Mouse (Mus musculus) forebrain, embryonic 15.5 days (tissue): Measurements from ENCODE around the gene Serping1. TPM values are rescaled to one million over a fixed set of nuclear protein-coding genes. Genes with fewer than 3 reads are reported as not detected.
A peak's percentile ranks its signal among the peaks of the same experiment; 100 is the strongest.
"Not testable (repeated sequence)": the region's sequence is repeated elsewhere in the genome, so short reads cannot be mapped to it uniquely, and the experiment has no call there.

Experiments
- ATAC-seq: fragments of 200-750 bp; cut with Nextera tagmentation; replicated peaks from 2 replicates; pipeline ENCODE4 v1.8.0; 2017; ENCODE audit warnings: mild to moderate bottlenecking, moderate TSS enrichment, moderate library complexity
- H3K27ac ChIP-seq: fragments of 300-500 bp; sonication (generic); replicated peaks from 2 replicates; pipeline ENCODE4 v1.5.1; 2015; ENCODE audit warnings: mild to moderate bottlenecking, inconsistent platforms
- H3K27me3 ChIP-seq: fragments of 300-500 bp; sonication (generic); 2 replicates; pipeline ENCODE4 v1.6.1; 2015; ENCODE audit warnings: inconsistent platforms
- H3K36me3 ChIP-seq: fragments of 300-500 bp; sonication (generic); 2 replicates; pipeline ENCODE4 v1.6.1; 2015; ENCODE audit warnings: mild to moderate bottlenecking, inconsistent platforms
- H3K4me1 ChIP-seq: fragments of 300-500 bp; sonication (generic); 2 replicates; pipeline ENCODE4 v1.6.1; 2015; ENCODE audit warnings: inconsistent platforms
- H3K4me2 ChIP-seq: fragments of 300-500 bp; sonication (generic); replicated peaks from 2 replicates; pipeline ENCODE4 v1.6.1; 2015; ENCODE audit warnings: mild to moderate bottlenecking, inconsistent platforms
- H3K4me3 ChIP-seq: fragments of 300-500 bp; sonication (generic); 2 replicates; pipeline ENCODE4 v1.5.1; 2015; ENCODE audit warnings: mild to moderate bottlenecking, inconsistent platforms
- H3K9ac ChIP-seq: fragments of 300-500 bp; sonication (generic); replicated peaks from 2 replicates; pipeline ENCODE4 v1.6.1; 2015; ENCODE audit warnings: mild to moderate bottlenecking, inconsistent platforms
- H3K9me3 ChIP-seq: fragments of 300-500 bp; sonication (generic); 2 replicates; pipeline ENCODE4 v1.6.1; 2016; ENCODE audit warnings: inconsistent platforms
- WGBS: fragments of 180-500 bp; shearing (Covaris S2); methylation state at CpG from one replicate; pipeline ENCODE4 v1.1.7; 2015; ENCODE audit warnings: mixed read lengths; 5-methylcytosine and 5-hydroxymethylcytosine counted together
- polyA plus RNA-seq: library from polyadenylated mRNA; unstranded; fragments of >200 nt; fragmentation: Nextera tagmentation; extraction: Ambion mirVana; gene quantifications from 2 replicates; pipeline ENCODE4 v1.2.1, GENCODE M21; 2015

Gene Serping1
- polyA plus RNA-seq, result 21.7 and 25.4 TPM in 2 replicates

DNA sequence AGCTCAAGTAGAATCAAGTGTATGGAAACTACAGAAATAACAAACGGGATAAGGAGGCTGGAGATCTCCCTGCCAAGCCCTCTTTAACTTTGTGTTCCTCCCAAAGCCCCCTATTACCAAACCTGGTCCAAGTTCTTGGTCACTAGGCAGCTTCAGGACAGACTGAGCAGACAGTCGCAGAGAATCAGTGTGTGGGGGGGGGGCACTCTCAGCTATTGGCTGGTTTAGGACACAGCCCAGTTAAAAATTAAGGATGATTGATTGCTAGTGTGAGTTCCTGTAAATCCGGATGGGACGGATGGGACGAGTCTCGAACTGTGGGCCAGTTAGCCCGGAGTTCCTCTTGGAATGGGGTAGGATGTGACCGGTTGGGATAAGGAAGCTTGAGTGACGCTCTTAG lies at the start of gene Serping1:
TSS of gene Serping1 (minus strand) at position 204 of the 400 bp plus-strand sequence.
- peak within 1 kb of the TSS; percentile 73 for H3K27ac ChIP-seq
- H3K4me3 ChIP-seq, result peak within 1 kb of the TSS; percentile 27
- H3K4me2 ChIP-seq, result peak within 1 kb of the TSS; percentile 44
- H3K9me3 ChIP-seq, result no peaks in the 10 kb centered on the region
- peak; percentile 44; the same call in 1 of the 2 replicates for ATAC-seq
- H3K4me1 ChIP-seq, result peaks cover 10% of the 10 kb centered on the region
- no peaks in the 10 kb centered on the region for H3K36me3 ChIP-seq
- no peaks in the 10 kb centered on the region for H3K27me3 ChIP-seq
- peak within 1 kb of the TSS; percentile 31 for H3K9ac ChIP-seq
- 64% methylated on average over 9 of the region's 9 CpGs for WGBS

DNA sequence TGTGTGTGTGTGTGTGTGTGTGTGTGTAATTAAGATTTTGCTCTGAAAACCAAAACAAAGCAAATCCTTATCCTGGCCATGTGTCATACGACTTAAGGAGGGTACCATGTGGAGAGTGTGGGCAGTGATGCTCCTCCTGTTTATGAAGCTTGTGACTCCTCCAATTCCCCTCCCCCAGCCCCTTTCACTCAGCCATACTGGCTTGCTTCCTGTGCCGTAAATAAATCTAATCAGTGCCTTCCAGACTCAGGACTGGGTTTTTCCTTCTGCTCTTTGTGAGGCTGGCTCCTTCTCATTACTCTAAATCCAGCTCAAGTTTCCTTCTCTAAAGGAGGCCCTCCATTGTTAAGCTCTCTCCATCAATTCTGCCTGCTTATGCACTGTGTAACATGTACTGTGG lies 48.0 kb upstream of the Serping1 start:
- peaks cover 12% of the 10 kb centered on the region for H3K4me1 ChIP-seq
- WGBS, result 48% methylated on average over 2 of the region's 2 CpGs
- H3K9me3 ChIP-seq, result no peaks in the 10 kb centered on the region

DNA sequence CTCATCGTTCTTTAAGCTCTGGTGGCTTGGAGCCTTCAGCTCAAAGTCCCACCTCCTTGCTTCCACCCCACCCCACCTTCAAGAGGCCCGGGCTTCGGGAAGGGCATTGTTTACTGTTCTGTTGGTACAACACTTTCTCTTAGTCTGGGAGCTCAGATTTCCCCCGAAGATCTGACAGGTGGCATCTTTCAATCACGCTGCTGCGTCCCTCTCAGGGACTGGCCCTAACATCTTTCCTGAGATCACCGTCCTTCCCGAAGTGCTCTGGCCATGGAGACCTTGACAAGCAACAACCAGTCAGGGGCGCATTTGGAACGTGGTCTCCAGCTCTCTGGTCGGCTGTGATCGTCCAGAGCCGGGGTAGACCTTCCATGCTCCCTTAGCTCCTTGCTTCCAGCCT lies 47.3 kb upstream of the Serping1 start, which contains the start of gene Smtnl1:
TSS of gene Smtnl1 (minus strand) at position 101 of the 400 bp plus-strand sequence.
- 71% methylated on average over 13 of the region's 13 CpGs for WGBS

More for the DNA sequence above, 48.0 kb upstream of the Serping1 start:
- H3K27ac ChIP-seq, result no peak overlapping the region
- H3K4me3 ChIP-seq, result no peak overlapping the region
- H3K27me3 ChIP-seq, result no peaks in the 10 kb centered on the region
- no peak for ATAC-seq
- no peak overlapping the region for H3K9ac ChIP-seq
- H3K4me2 ChIP-seq, result no peak overlapping the region
- no peaks in the 10 kb centered on the region for H3K36me3 ChIP-seq

DNA sequence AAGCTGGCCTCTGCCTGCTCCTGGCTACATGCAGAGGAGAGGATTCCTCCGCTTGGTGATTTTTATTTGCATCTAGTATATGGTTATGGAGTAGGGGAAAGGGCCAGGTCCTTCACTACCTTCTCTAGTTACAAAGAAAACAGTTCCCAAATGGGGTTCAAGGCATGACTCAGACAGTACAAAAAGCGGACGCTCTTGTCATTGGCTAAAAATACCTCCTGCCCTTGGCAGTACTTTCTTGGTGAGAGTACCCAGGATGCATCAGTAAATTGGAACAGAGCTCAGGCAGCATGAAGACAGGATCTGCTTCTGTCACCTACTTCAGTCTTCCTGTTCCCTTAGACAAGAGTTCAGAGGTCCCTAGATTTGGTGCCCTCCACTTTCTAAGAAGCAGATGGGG lies 44.6 kb upstream of the Serping1 start:
- Histone ChIP-seq H3K9me3 (no peaks in the 10 kb centered on the region), H3K36me3 (no peaks in the 10 kb centered on the region), H3K4me2 (no peak overlapping the region), H3K9ac (no peak overlapping the region), H3K4me1 (no peaks in the 10 kb centered on the region), H3K4me3 (no peak overlapping the region), H3K27me3 (no peaks in the 10 kb centered on the region), H3K27ac (no peak overlapping the region)
- WGBS, result 73% methylated on average over 3 of the region's 3 CpGs
- no peak for ATAC-seq

More for the DNA sequence above, 47.3 kb upstream of the Serping1 start, which contains the start of gene Smtnl1:
- no peak for ATAC-seq
- Histone ChIP-seq H3K27me3 (no peaks in the 10 kb centered on the region), H3K27ac (no peak within 1 kb of the TSS), H3K9ac (no peak within 1 kb of the TSS), H3K9me3 (no peaks in the 10 kb centered on the region), H3K4me1 (peaks cover 6% of the 10 kb centered on the region), H3K4me3 (no peak within 1 kb of the TSS), H3K4me2 (no peak within 1 kb of the TSS), H3K36me3 (no peaks in the 10 kb centered on the region)

DNA sequence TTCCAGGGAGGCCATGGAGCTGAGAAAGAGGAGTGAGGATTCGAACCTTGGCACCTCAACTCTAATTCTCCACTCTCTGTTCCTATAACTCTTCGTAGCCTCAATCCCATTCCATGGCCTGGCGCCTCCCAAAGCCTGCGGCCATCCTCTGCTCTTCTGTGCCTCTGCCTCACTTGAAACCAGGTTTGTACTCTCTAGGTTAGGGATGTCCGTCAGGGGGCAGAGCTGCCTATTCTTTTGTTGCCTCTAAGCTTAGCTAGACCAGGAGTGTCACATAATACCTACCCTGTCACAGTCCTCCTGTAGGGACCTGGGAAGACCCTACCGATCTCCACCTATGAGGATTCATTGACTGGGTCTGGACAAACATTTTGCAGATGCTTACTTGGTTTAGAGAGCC lies 37.4 kb upstream of the Serping1 start:
- H3K9ac ChIP-seq, result no peak overlapping the region
- no peaks in the 10 kb centered on the region for H3K9me3 ChIP-seq
- H3K4me3 ChIP-seq, result no peak overlapping the region
- H3K4me2 ChIP-seq, result no peak overlapping the region
- no peaks in the 10 kb centered on the region for H3K36me3 ChIP-seq
- H3K4me1 ChIP-seq, result peaks cover 5% of the 10 kb centered on the region
- WGBS, result 79% methylated on average over 6 of the region's 6 CpGs
- H3K27ac ChIP-seq, result no peak overlapping the region
- no peak for ATAC-seq
- H3K27me3 ChIP-seq, result no peaks in the 10 kb centered on the region

DNA sequence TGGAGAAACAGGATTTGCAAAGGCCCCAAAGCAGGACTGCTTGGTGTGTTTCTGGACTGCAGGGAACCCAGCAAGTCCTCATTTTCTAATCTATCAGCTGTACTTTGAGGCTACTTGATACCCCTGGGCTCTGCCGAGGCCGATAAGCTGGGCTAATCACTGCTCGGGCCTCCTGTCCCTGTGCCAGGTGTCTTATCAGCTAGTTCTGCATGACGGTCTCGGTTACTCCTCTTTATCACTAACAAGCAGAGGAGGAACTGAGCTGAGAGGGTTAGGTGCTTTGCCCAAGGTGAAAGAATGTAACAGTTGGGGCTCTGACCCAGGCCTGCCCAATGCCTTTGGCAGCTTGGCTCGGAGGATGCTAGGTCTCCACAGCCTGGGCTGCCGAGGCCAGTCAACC lies 36.6 kb upstream of the Serping1 start:
- H3K9ac ChIP-seq, result no peak overlapping the region
- peaks cover 5% of the 10 kb centered on the region for H3K4me1 ChIP-seq
- no peaks in the 10 kb centered on the region for H3K27me3 ChIP-seq
- H3K9me3 ChIP-seq, result no peaks in the 10 kb centered on the region
- no peak overlapping the region for H3K4me2 ChIP-seq
- no peaks in the 10 kb centered on the region for H3K36me3 ChIP-seq
- no peak for ATAC-seq
- H3K27ac ChIP-seq, result no peak overlapping the region
- 89% methylated on average over 7 of the region's 7 CpGs for WGBS
- no peak overlapping the region for H3K4me3 ChIP-seq

DNA sequence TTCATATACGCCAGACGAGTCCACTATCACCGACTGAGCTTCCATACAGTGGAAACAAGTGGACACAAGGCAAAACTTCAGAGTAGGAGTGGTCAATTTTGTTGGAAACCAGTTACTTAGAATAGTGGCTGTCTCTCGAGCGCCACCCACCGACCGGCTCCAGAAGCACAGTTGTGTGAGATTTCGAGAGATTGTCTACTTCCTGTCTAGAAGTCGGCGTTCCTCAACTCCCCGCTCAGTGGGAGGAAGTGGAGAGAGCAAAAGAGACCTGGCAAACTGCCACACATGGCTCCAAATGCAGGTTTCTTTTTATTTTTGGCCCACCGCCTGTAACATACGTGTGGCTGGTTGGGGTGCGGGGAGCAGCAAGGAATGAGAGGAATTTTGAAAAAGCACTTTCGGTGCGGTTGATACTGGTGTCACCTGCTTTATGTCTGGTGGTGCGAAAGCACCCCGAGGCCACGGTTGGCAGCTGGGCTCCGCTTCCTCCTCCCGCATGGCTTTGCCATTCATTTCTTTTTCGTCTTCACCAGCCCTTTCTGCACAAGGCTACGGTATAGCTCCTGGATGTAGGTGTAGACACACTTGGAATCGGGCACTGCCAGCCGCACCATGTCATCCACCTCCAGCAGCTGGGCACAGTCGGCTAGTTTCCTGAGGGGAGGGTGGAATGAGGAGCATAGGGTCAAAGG lies 35.8 kb upstream of the Serping1 start:
- Histone ChIP-seq H3K4me1 (peaks cover 5% of the 10 kb centered on the region), H3K9me3 (no peaks in the 10 kb centered on the region), H3K4me2 (peak overlapping the region; percentile 45), H3K27ac (no peak overlapping the region), H3K4me3 (peak overlapping the region; percentile 22), H3K9ac (0 out of 2 replicates have a peak overlapping the region, but pooled peaks have one; percentile 4), H3K36me3 (no peaks in the 10 kb centered on the region), H3K27me3 (no peaks in the 10 kb centered on the region)
- ATAC-seq, result peak; percentile 68
- WGBS, result 37% methylated on average over 26 of the region's 26 CpGs

DNA sequence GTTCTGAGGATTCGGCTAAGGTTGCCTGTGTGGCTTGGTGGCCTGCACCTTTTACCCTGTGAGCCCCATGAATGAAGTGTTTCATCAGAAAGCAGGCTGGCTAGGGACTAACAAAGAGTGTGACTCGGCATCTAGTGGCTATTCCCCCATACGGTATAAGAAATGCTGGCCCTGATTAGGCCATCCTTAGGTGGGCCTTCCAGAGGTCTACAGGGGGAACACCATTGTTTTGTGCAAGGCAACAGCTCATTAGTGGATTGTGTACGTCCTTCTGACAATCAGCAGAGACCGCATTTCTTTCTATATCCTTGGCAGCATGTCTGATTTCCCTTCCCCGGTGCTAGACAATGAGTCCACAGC lies 35.3 kb upstream of the Serping1 start:
- peaks cover 5% of the 10 kb centered on the region for H3K4me1 ChIP-seq
- no peaks in the 10 kb centered on the region for H3K27me3 ChIP-seq
- no peak overlapping the region; the same call in 1 of the 2 replicates for H3K4me2 ChIP-seq
- H3K27ac ChIP-seq, result no peak overlapping the region
- WGBS, result 51% methylated on average over 6 of the region's 6 CpGs
- ATAC-seq, result peak; percentile 55; the same call in 1 of the 2 replicates
- no peak overlapping the region for H3K9ac ChIP-seq
- H3K9me3 ChIP-seq, result no peaks in the 10 kb centered on the region
- H3K36me3 ChIP-seq, result no peaks in the 10 kb centered on the region
- H3K4me3 ChIP-seq, result no peak overlapping the region

DNA sequence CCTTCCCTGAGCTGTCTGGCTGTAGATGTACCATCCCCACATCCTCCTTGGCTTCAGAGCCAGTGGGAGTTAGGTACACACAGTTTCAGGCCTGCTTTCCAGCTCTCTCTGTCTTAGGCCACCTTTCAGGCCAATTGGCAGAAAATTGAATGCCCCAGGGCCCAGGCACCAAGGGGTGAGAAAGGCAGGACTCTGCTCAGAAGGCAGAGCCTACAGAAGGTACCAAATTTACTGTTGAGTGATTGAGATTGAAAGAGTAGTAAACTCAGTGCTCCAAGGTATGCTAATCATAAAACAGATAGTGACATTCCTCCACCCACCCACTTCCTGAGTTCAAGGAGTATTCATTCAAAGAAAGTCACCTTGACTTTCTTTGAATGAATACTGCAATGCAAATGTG lies 34.1 kb upstream of the Serping1 start:
- no peaks in the 10 kb centered on the region for H3K27me3 ChIP-seq
- no peak for ATAC-seq

DNA sequence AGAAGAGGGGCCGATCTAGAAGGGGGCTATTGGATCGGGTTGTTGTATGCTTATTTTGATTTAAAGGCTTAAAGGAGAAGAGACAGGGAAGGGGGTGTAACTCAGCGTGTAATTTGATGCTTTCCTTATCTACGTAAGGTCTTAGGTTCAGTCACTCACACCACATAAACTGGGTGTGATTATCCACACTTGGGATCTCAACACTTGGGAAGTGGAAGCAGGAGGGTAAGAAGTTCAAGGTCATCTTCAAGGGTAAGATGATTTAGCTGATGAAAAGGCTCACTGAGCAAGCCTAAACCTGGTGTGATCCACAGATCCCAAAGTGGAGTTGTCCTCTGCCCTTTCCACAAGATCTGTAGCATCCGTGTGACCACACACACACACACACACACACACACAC lies 31.3 kb upstream of the Serping1 start:
- 80% methylated on average over 5 of the region's 5 CpGs for WGBS
- no peak overlapping the region for H3K4me2 ChIP-seq
- no peak for ATAC-seq
- H3K9ac ChIP-seq, result no peak overlapping the region
- no peaks in the 10 kb centered on the region for H3K9me3 ChIP-seq
- H3K4me3 ChIP-seq, result no peak overlapping the region
- no peaks in the 10 kb centered on the region for H3K27me3 ChIP-seq
- peaks cover 5% of the 10 kb centered on the region for H3K4me1 ChIP-seq
- no peak overlapping the region for H3K27ac ChIP-seq
- H3K36me3 ChIP-seq, result no peaks in the 10 kb centered on the region

More for the DNA sequence above, 34.1 kb upstream of the Serping1 start:
- Histone ChIP-seq H3K36me3 (no peaks in the 10 kb centered on the region), H3K27ac (no peak overlapping the region), H3K4me1 (peaks cover 5% of the 10 kb centered on the region), H3K4me3 (no peak overlapping the region), H3K4me2 (no peak overlapping the region), H3K9me3 (no peaks in the 10 kb centered on the region), H3K9ac (no peak overlapping the region)

DNA sequence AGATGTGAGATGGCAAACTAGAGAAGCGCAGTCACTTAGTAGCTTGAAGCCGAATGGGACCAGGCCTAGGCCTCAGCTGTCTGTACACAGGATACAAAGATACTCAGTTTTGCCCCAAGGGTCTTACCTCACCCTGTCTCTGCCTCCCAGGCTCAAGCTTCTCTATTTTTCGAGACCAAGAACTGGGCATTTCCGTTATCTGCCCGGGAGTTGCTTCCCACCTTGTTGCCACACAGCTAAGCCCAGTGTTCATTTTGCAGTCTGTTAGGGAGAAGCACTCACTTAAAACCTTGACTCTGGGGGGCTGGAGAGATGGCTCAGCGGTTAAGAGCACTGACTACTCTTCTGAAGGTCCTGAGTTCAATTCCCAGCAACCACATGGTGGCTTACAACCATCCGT lies 28.7 kb upstream of the Serping1 start:
- H3K27ac ChIP-seq, result no peak overlapping the region

DNA sequence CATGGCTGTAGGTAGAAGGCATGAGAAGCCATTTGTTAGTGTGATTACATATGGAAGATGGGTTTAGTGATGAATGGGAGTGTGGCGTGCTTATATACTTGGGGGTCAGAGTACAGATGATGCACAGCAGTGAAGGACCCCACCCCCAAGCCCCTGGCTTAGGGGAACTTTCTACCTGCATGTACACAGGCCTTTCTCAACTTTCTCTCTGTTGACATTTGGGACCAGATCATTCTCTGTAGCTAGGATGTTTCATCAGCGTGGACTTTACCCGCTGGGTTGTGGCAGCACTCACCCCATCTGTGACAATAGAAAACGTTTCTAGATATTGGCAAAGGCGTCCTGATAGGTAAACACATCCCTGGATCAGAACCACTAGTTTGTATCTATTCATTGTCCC lies 26.0 kb upstream of the Serping1 start:
- not testable (repeated sequence) for H3K4me2 ChIP-seq, H3K4me3 ChIP-seq, H3K27me3 ChIP-seq, H3K27ac ChIP-seq, ATAC-seq, H3K9ac ChIP-seq, H3K9me3 ChIP-seq, H3K36me3 ChIP-seq, H3K4me1 ChIP-seq
- WGBS, result 78% methylated on average over 5 of the region's 5 CpGs

More for the DNA sequence above, 28.7 kb upstream of the Serping1 start:
- ATAC-seq, result no peak
- Histone ChIP-seq H3K4me2 (no peak overlapping the region), H3K4me3 (no peak overlapping the region), H3K9me3 (no peaks in the 10 kb centered on the region), H3K9ac (no peak overlapping the region), H3K36me3 (no peaks in the 10 kb centered on the region), H3K27me3 (no peaks in the 10 kb centered on the region), H3K4me1 (peaks cover 4% of the 10 kb centered on the region; the same call in 1 of the 2 replicates)
- 89% methylated on average over 7 of the region's 7 CpGs for WGBS

DNA sequence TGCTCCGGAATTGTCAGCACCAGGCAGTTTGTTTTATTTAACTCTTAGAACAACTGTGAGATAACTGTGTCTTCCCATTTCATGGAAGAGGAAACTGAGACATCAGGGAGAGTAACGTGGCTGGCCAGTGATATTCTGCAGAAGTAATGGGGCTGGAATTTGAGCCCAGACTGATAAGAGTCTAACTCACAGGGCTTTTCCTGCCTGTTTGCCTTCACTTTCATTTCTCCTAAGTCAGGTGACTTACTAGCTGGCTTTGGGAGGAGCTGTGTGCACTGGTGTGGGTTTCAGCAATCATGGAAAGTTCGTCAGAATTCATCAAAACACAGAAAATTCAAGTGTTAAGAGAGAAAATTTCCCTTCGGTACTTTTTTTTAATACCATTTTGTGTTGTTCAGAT lies 25.1 kb upstream of the Serping1 start:
- Histone ChIP-seq H3K4me1 (peaks cover 9% of the 10 kb centered on the region), H3K36me3 (no peaks in the 10 kb centered on the region), H3K27me3 (no peaks in the 10 kb centered on the region), H3K4me3 (no peak overlapping the region), H3K9me3 (no peaks in the 10 kb centered on the region), H3K27ac (no peak overlapping the region), H3K9ac (no peak overlapping the region), H3K4me2 (no peak overlapping the region)
- no peak for ATAC-seq
- WGBS, result 84% methylated on average over 4 of the region's 4 CpGs
